Mouse (Mus musculus) midbrain, embryonic 11.5 days (tissue): ENCODE results near the gene Sfxn4. TPM values are rescaled to one million over a fixed set of nuclear protein-coding genes. Genes with fewer than 3 reads are reported as not detected.
"Not testable (repeated sequence)": the region's sequence is repeated elsewhere in the genome, so short reads cannot be mapped to it uniquely, and the experiment has no call there.

Experiments used
- ATAC-seq: fragments of 200-750 bp; cut with Nextera tagmentation; 2 replicates; pipeline ENCODE4 v1.8.0; 2017; ENCODE audit warnings: moderate TSS enrichment, moderate library complexity; ENCODE audit not compliant: low FRiP score
- DNase-seq: peaks from one replicate; pipeline ENCODE4 v3.0.0; 2015; ENCODE audit warnings: low spot score; ENCODE audit errors: missing footprints
- H3K27ac ChIP-seq: fragments of 300-500 bp; sonication (generic); 2 replicates; pipeline ENCODE4 v1.5.1; 2014; ENCODE audit warnings: low read depth, low read length
- H3K27me3 ChIP-seq: fragments of 300-500 bp; sonication (generic); 2 replicates; pipeline ENCODE4 v1.6.1; 2014; ENCODE audit warnings: mild to moderate bottlenecking, low read length, moderate library complexity, mixed read lengths; ENCODE audit not compliant: control insufficient read depth, insufficient read depth
- H3K36me3 ChIP-seq: fragments of 300-500 bp; sonication (generic); 2 replicates; pipeline ENCODE4 v1.6.1; 2014; ENCODE audit warnings: mild to moderate bottlenecking, low read length, moderate library complexity, mixed read lengths; ENCODE audit not compliant: control insufficient read depth, insufficient read depth
- H3K4me1 ChIP-seq: fragments of 300-500 bp; sonication (generic); 2 replicates; pipeline ENCODE4 v1.6.1; 2014; ENCODE audit warnings: low read length; ENCODE audit not compliant: control insufficient read depth, insufficient read depth
- H3K4me2 ChIP-seq: fragments of 300-500 bp; sonication (generic); 2 replicates; pipeline ENCODE4 v1.6.1; 2014; ENCODE audit warnings: mild to moderate bottlenecking, moderate library complexity
- H3K4me3 ChIP-seq: fragments of 300-500 bp; sonication (generic); 2 replicates; pipeline ENCODE4 v1.5.1; 2014; ENCODE audit warnings: low read depth, low read length
- H3K9ac ChIP-seq: fragments of 300-500 bp; sonication (generic); 2 replicates; pipeline ENCODE4 v1.6.1; 2014; ENCODE audit warnings: low read length
- H3K9me3 ChIP-seq: fragments of 300-500 bp; sonication (generic); 2 replicates; pipeline ENCODE4 v1.6.1; 2016; ENCODE audit warnings: low read length; ENCODE audit not compliant: control insufficient read depth
- WGBS: fragments of 180-500 bp; shearing (Covaris S2); extraction: QIAGEN DNeasy Blood & Tissue Kit; methylation state at CpG from one replicate; pipeline ENCODE4 v1.1.7; 2014; 5-methylcytosine and 5-hydroxymethylcytosine counted together
- polyA plus RNA-seq: library from polyadenylated mRNA; unstranded; fragments of >200 nt; fragmentation: Nextera tagmentation; extraction: Ambion mirVana; gene quantifications from 2 replicates; pipeline ENCODE4 v1.2.1, GENCODE M21; 2014

Sfxn4 gene
- polyA plus RNA-seq, 1 experiment from 2014 or later = 18.2 TPM

DNA sequence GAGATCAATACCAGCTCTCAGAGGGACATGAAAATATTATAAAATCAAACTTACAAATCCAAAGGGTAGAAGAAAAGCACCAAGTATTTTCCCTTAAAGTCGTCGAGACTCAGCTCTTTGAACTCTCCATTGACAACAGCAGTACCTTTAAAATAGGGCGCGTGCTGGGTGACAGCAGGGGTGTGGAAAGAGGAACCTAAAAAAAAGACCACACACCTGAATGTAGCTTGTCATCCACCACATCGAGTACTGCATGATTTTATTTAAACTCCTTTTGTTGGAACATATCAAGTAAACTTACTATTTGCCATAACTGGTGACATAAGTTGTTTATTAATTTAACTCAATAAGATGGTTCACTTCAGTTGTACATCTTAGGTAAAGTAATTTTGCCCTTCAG, 10.1 kb upstream of the Sfxn4 start:
- Histone ChIP-seq H3K4me2 (no peak overlapping the region), H3K27me3 (no peaks in the 10 kb centered on the region), H3K4me3 (no peak overlapping the region), H3K9me3 (no peaks in the 10 kb centered on the region), H3K36me3 (no peaks in the 10 kb centered on the region; the same call in 1 of the 2 replicates), H3K27ac (no peak overlapping the region), H3K4me1 (no peaks in the 10 kb centered on the region; the same call in 1 of the 2 replicates), H3K9ac (no peak overlapping the region)
- DNase-seq (no peak), ATAC-seq (no peak)
- 88% methylated on average over 5 of the region's 5 CpGs for WGBS

DNA sequence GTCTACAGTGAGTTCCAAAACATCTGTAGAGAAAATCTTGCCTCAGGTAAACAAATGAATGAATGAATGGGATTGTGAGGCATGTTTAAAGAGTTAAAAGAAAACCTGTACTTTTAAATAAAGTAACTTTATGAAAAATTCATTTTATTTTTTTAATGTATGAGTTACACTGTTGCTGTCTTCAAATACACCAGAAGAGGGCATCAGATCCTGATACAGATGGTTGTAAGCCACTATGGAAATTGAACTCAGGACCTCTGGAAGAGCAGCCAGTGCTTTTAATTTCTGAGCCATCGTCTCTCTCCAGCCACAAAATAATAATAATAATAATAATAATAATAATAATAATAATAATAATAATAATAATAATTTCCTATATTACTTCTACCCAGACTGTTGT, 9.2 kb upstream of the Sfxn4 start:
- no peak overlapping the region for H3K9ac ChIP-seq
- H3K9me3 ChIP-seq = no peaks in the 10 kb centered on the region
- no peak overlapping the region for H3K27ac ChIP-seq
- H3K27me3 ChIP-seq = no peaks in the 10 kb centered on the region
- DNase-seq (no peak), ATAC-seq (no peak)
- no peaks in the 10 kb centered on the region; the same call in 1 of the 2 replicates for H3K4me1 ChIP-seq
- H3K4me2 ChIP-seq = no peak overlapping the region
- no peaks in the 10 kb centered on the region; the same call in 1 of the 2 replicates for H3K36me3 ChIP-seq
- WGBS = 90% methylated on average over 1 of the region's 1 CpGs
- H3K4me3 ChIP-seq = no peak overlapping the region

DNA sequence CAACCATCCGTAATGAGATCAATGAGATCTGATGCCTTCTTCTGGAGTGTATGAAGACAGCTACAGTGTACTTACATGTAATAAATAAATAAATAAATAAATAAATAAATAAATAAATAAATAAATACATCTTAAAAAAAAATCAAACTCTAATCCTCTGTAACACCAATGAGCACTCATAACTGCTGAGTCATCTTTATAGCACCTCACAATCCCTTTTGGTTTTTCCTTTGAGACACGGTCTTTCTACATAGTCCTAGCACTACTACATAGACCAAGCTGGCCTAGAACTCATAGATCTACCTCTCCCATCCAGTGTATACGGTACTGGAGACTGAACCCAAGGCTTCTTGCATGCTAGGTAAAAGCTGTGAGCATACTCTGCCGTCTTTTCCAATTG, 4.9 kb upstream of the Sfxn4 start:
- not testable (repeated sequence) for ATAC-seq, H3K27me3 ChIP-seq, H3K27ac ChIP-seq, H3K4me2 ChIP-seq, H3K36me3 ChIP-seq, H3K4me1 ChIP-seq, H3K4me3 ChIP-seq, H3K9me3 ChIP-seq, H3K9ac ChIP-seq, DNase-seq
- 94% methylated on average over 4 of the region's 4 CpGs for WGBS

DNA sequence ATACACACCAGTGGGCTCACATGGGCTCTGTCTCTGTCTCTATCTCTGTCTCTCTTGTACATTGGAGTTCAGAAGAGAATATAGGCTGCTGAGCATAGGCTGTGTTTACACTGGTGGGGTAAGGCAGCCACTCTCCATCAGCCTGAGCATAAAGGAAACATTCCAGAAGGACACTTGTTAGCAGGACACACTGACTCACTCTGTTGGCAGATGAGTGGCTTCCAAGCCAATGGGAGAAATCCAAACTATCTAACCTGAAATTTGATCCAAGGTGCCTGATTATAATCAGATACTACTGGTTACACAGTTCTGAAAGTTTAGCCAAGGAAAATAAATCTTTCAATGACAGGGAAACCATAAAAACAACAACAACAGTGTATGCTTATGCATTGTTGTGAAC, 15.5 kb downstream of the Sfxn4 start:
- Histone ChIP-seq H3K27ac (no peak overlapping the region), H3K9me3 (no peaks in the 10 kb centered on the region), H3K4me2 (no peak overlapping the region), H3K36me3 (no peaks in the 10 kb centered on the region), H3K4me3 (no peak overlapping the region), H3K9ac (no peak overlapping the region), H3K4me1 (no peaks in the 10 kb centered on the region), H3K27me3 (no peaks in the 10 kb centered on the region)
- no peak for DNase-seq
- ATAC-seq = no peak

DNA sequence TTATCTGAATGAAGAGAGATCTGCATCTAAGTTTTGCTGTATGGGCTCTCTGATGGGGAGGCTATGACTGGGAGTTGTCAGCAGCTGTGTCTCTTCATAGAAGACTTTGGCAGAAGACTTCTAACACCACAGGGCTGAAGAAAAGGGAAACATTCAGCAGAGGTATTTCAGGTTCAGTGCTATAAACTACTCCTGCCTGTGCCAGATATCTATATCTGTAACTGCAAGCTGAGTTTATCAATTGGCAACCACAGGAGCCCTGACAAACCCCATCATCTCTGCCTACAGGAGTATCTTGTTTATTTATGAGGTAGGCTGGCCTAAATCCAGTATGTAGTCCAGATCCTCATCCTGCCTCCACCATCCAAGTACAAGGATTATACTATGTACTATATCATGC, 18.0 kb downstream of the Sfxn4 start:
- ATAC-seq (no peak), DNase-seq (no peak)
- Histone ChIP-seq H3K9me3 (no peaks in the 10 kb centered on the region), H3K4me3 (no peak overlapping the region), H3K9ac (no peak overlapping the region), H3K4me1 (no peaks in the 10 kb centered on the region), H3K27ac (no peak overlapping the region), H3K36me3 (no peaks in the 10 kb centered on the region), H3K27me3 (no peaks in the 10 kb centered on the region), H3K4me2 (no peak overlapping the region)

DNA sequence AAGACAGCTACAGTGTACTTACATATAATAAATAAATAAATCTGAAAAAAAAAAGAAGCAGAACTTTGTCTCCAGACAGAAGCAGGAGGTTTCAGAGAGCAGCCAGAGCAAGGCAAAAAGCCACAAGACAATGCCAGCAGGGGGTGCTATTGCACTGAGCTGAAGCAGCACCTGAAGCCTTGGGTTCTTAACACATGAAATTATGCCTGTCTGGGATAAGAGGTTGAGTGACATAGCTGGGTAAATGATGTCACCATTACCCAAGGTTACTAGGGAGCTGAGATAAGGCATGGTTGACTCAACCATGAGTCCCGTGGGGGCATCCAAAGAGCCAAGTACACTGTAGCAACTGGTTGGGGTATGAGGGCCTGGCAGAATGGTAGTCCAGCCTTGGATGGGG, 23.5 kb downstream of the Sfxn4 start:
- H3K9me3 ChIP-seq = no peaks in the 10 kb centered on the region
- H3K4me2 ChIP-seq = no peak overlapping the region

DNA sequence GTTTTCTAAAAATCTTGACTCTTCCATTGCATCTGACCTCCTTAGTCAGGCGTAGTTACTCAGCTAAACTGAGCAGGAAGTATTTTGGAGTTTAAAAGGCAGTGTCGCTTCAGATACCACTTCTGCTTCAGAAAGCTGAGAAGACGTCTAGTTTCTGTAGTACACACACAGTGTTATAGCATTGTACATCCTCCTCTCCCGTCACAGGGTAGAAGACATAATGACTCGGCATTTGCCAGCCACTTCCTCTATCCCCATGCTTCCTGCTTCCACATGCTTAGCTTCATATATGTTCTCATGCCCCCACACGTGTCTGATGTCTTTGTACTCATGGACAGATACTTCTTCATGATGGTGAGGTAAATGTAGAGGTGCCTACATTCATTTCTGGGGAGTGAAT, 42.6 kb downstream of the Sfxn4 start:
- WGBS = 87% methylated on average over 6 of the region's 6 CpGs
- H3K9ac ChIP-seq = no peak overlapping the region
- H3K4me3 ChIP-seq = no peak overlapping the region
- H3K4me2 ChIP-seq = no peak overlapping the region
- no peaks in the 10 kb centered on the region for H3K27me3 ChIP-seq
- H3K4me1 ChIP-seq = no peaks in the 10 kb centered on the region
- H3K36me3 ChIP-seq = peaks cover 2% of the 10 kb centered on the region; the same call in 1 of the 2 replicates
- no peak for DNase-seq
- H3K27ac ChIP-seq = no peak overlapping the region
- no peaks in the 10 kb centered on the region for H3K9me3 ChIP-seq
- no peak for ATAC-seq

More for the DNA sequence above, 23.5 kb downstream of the Sfxn4 start:
- Histone ChIP-seq H3K27ac (no peak overlapping the region), H3K9ac (no peak overlapping the region), H3K4me1 (no peaks in the 10 kb centered on the region), H3K27me3 (no peaks in the 10 kb centered on the region), H3K4me3 (no peak overlapping the region), H3K36me3 (peaks cover 5% of the 10 kb centered on the region)
- DNase-seq (peak; percentile 95), ATAC-seq (peak; percentile 50; the same call in 1 of the 2 replicates)
- WGBS = 87% methylated on average over 1 of the region's 1 CpGs

DNA sequence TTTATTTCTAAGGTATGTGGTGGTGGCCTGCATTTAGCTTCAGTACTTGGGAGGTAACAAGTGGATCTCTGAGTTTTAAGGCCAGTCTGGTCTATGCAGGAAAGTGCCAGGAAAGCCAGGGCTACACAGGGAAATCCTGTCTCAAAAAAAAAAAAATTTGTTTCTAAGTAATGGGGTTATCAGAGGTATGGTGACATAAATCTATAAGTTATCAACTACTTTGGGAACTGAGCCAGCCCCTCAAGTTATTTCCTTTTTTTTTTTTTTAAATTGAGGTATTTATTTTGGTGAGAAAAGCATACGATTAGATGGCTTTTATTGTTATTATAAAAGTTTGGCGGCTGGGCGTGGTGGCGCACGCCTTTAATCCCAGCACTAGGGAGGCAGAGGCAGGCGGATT, 48.1 kb downstream of the Sfxn4 start:
- 0 out of 2 replicates have a peak, but pooled peaks cover 3% of the 10 kb centered on the region for H3K4me1 ChIP-seq
- no peak overlapping the region for H3K4me2 ChIP-seq
- H3K27ac ChIP-seq = no peak overlapping the region
- no peaks in the 10 kb centered on the region for H3K27me3 ChIP-seq
- no peak for ATAC-seq
- no peaks in the 10 kb centered on the region for H3K36me3 ChIP-seq
- WGBS = 99% methylated on average over 6 of the region's 6 CpGs
- no peak overlapping the region for H3K4me3 ChIP-seq
- H3K9ac ChIP-seq = no peak overlapping the region
- DNase-seq = no peak
- no peaks in the 10 kb centered on the region for H3K9me3 ChIP-seq

DNA sequence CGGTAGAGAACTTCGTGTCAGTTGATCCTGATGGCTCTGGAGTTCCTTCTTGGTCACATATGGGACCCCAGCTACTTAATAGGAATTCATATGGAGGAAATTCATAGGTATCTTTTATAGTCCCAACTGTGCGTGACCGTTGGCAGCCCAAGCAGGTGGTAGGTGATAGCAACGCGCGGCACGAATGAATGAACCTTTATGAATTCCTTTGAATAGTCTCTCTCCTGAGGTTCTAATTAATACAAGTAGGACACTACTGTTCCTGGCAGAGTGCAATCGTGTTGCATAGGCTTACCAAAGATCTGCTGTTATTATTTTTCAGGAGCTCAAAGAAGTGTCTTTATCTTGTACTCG, 49.3 kb downstream of the Sfxn4 start:
- WGBS = 20% methylated on average over 10 of the region's 10 CpGs
- Histone ChIP-seq H3K27me3 (no peaks in the 10 kb centered on the region), H3K4me2 (peak overlapping the region; percentile 66), H3K4me1 (0 out of 2 replicates have a peak, but pooled peaks cover 3% of the 10 kb centered on the region), H3K9me3 (no peaks in the 10 kb centered on the region), H3K9ac (peak overlapping the region; percentile 83), H3K36me3 (no peaks in the 10 kb centered on the region), H3K27ac (no peak overlapping the region), H3K4me3 (peak overlapping the region; percentile 71)
- ATAC-seq = no peak
- DNase-seq = no peak
